Mouse (Mus musculus): ENCODE results near the gene Sp3.
"Not testable (repeated sequence)": the region's sequence is repeated elsewhere in the genome, so short reads cannot be mapped to it uniquely, and the experiment has no call there.

Sp3 gene

GRCm38 (mm10) chr2:72915245-72915930 is 64.9 kb downstream of the Sp3 start:
- no peak for DNase-seq

GRCm38 (mm10) chr2:72913458-72913760 is 66.8 kb downstream of the Sp3 start:
- DNase-seq = no peak

GRCm38 (mm10) chr2:72912708-72913457 is 67.4 kb downstream of the Sp3 start:
- DNase-seq = no peak

GRCm38 (mm10) chr2:72911527-72911926 is 68.7 kb downstream of the Sp3 start:
- DNase-seq = no peak

- no peak for DNase-seq
Observed at GRCm38 (mm10) chr2:72909046-72909445, 71.2 kb downstream of the Sp3 start.

GRCm38 (mm10) chr2:72908191-72908910 is 71.9 kb downstream of the Sp3 start:
- DNase-seq = no peak

GRCm38 (mm10) chr2:72906745-72907144 is 73.5 kb downstream of the Sp3 start:
- DNase-seq = no peak

GRCm38 (mm10) chr2:72902816-72903680 is 77.2 kb downstream of the Sp3 start:
- not testable (repeated sequence) for DNase-seq

- no peak for DNase-seq
Observed at GRCm38 (mm10) chr2:72898782-72899305, 81.4 kb downstream of the Sp3 start.

GRCm38 (mm10) chr2:72898094-72898781 is 82.0 kb downstream of the Sp3 start:
- DNase-seq = no peak

- no peak for DNase-seq
Observed at GRCm38 (mm10) chr2:72889806-72890205, 90.4 kb downstream of the Sp3 start.
